Mouse (Mus musculus): ENCODE data around the gene H60b.
"Not testable (repeated sequence)": the region's sequence is repeated elsewhere in the genome, so short reads cannot be mapped to it uniquely, and the experiment has no call there.

H60b gene

DNA sequence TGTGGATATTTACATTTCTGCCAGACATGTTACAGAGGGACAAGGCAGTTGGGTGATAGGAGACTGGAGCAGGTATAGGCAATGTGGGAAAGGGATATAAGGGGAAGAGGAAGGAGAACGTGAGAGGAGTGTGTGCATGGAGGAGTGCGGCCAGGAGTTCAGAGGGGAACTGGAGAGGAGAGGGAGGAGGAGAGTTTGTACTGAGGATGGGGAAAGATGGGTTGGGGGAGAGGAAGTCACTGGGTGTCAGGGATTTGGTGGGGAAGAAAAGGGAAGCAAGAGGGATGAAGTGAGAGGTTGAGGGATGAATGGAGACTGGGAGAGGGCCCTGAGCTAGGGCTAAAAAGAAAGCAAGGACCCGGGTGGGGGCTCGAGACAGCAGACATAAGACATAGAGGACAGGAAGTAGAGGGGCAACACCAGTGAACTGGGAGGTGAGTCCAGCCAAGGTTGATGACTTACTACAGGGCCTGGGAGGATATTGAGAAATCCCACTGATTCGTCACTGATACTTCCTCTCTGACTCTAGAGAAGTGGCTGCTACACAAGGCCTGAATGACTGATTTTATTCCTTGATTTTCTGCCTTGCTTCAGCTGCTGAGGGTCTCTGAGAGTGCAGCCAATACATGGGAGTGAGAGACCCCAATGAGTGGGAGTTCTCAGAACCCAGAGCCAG lies 7.1 kb downstream of the H60b start:
- DNase-seq, result peak; percentile 43

DNA sequence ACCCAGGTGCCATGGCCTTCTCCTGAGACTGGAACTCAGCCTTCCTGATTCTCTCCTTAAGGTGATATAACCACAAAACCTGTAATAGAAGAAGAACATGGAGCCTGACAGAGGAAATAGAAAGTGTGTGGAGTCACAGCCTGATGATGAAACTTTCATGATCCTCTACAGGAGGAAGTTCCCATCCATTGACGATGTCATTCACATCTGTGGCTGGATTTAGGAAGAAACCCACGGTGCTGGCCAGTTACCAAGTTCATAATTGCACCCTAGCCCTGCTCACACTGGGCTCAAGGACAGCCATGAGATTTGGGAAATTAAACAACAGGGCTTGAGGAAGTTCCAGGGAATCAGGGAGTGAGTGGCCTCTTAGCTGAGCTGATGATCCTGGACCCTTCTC lies 7.6 kb downstream of the H60b start:
- DNase-seq, result peak; percentile 56

DNA sequence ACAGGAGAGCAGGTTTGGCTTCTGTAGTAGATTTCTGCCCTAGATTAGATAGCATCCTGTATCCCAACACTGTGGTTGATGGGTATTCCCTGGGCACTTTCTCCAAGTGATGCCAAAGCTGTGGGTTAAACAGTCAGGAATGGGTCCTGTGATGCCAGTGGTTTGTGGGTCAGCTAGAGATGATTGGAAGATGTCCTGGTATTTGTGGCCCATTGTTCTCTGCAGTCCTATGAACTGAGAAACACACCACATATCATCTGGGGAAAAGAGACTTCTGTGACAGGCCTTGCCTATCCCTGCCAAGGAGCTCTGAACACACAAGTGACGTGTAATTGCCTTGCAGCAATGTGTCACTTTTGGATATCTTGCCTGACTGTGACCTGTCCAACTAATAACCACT lies 8.7 kb downstream of the H60b start:
- DNase-seq, result peak; percentile 40

DNA sequence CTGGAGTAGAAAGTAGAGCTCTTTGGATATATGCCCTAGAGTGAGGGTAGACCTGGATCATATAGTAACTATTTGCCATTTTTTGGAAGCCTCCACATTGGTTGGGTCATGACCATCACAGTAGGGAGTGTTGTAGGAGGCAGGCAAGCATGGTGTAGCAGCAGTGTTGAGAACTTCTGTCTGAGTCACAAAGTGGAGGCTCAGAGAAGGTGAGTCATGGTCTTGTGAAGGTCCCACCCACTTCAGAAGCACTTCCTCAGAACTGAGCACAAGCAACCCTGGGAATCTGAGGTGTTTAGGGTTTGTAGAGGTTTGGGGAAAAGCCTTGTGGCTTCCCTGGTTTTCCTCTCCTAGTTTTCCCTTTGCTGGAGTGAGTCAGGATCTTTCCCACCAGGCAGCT lies 10.7 kb downstream of the H60b start:
- DNase-seq, result peak; percentile 12

DNA sequence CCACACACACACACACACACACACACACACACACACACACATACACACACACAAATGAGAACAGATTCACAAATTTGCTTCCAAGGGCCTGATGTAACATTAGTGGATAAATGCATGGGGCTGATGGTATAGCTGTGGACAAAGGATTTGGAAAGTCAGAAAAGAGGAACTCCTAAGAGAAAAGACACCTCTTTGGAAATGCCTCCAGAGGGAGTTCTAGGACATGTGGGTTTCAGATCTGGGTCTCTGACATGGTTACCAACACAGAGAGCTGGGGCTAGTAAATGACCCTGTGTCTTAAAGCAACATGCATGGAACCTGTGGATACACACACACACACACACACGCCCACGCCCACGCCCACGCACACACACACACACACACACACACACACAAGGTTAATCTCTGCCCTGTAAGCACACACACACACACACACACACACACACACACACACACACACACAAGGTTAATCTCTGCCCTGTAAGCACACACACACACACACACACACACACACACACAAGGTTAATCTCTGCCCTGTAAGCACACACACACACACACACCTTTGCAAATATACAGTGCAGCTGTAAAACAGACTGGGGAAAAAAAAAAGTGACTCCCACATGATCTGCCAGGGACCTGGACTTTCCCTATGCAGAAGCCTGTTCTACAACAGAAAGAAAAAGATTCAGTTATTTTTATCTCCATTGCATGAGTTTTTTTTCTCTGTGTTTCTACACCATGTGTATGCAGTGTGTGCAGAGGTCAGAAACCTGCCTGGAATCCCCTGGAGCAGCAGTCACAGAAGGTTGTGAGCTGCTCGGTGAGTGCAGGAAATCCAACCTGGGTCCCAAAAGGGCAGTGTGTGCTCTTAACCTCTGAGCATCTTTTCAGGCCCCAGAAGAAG lies 14.3 kb downstream of the H60b start:
- peak; percentile 6 for DNase-seq

DNA sequence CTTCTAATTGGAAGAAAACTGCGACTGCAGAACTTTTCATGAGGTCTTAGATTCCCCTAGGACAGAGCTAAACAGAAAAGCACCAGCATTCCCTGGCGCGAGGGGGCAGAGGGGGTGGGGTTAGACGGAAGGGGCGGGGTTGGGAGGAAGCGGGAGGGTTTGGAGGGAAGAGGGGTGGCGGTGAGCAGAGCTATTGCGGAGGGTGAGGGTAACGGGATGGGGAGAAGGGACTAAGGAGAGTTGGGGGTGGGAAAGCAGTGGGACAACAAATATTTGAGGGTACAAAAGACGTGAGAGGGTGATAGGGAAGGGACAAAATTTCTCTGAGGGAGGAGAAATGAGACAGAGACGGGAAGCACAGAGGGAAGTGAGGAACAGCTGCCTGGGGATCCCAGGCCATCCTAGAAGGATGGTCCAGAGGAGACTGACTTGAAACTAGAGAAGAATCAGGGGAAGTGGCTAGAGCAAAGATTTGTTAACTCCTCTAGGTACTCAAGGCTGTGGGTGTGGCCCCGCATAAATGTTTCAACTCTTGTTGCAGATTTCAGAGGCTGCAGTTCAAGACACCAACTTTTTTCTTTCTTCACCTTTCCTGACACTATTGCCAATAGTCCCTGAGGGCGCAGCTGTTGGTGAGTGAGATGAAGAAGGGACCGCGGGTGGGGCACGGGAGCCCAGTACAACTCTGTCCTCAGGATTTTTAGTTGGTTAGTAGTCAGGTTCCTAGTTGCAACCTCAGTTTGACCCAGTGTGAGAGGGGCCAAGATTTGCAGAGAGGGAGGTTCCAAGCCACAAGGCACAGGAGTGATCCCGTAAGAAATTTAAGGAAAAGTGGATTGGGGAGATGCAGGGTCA lies 15.2 kb downstream of the H60b start:
- peak; percentile 53 for DNase-seq

DNA sequence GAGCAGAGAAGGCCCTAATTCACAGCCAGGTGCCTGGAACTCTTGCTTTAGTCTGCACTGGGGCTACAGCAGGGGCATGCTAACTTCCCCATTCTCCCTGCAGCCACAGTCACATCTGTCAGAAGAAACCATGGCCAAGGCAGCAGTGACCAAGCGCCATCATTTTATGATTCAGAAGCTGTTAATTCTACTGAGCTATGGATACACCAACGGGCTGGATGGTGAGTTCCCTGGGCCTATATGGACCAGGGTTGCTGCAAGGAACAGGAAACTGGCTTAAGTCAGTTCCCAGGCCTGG lies 15.8 kb downstream of the H60b start:
- peak; percentile 1 for DNase-seq

DNA sequence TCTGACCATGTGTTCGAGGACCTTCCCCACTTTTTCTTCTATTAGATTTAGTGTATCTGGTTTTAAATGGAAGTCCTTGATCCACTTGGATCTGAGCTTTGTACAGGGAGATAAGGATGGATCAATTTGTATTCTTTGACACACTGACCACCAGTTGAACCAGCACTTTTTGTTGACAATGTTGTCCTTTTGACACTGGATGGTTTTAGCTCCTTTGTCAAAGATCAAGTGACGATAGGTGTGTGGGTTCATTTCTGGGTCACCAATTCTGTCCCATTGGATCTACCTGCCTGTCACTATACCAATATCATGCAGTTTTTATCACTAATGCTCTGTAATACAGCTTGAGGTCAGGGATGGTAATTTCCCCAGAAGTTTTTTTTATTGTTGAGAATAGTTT lies 18.1 kb downstream of the H60b start:
- peak; percentile 19 for DNase-seq

DNA sequence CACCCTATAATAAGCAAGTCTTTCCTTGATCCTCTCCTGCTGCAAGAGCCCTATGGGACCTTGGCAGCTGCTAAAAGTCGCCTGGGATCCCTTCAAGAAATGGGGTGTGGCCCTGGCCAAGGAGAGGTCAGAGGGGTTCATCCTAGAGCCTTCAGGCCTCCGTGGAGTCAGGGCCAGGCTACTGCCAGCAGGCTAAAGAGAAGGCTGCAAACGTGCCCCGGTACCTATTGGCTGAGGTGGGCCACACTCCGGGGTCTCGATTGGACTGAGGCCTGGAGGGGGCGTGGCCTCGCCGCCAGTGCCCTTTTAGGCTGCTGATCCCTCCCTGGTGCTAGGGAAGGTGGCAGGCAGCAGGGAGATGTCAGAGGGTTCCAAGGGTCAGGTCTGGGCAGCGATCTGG lies 32.6 kb downstream of the H60b start:
- not testable (repeated sequence) for DNase-seq

DNA sequence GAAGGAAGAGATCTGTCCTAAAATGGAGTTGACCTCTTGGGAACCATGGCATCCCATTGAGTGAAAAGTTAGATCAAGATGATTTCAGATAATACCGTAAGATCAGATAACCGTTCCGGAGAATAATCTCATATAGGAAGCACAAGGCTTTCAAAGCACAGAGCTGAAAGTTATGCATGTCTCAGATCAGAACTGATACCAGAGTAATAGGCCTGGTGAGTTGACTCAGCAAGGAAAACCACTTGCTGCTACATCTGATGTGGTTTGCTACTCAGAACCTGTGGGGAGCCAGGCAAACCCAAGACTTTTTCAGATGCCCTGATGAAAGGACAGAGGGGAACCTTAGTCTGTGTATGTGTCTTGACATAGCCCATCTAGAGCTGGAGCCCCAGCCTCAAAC lies 43.0 kb downstream of the H60b start:
- not testable (repeated sequence) for DNase-seq

DNA sequence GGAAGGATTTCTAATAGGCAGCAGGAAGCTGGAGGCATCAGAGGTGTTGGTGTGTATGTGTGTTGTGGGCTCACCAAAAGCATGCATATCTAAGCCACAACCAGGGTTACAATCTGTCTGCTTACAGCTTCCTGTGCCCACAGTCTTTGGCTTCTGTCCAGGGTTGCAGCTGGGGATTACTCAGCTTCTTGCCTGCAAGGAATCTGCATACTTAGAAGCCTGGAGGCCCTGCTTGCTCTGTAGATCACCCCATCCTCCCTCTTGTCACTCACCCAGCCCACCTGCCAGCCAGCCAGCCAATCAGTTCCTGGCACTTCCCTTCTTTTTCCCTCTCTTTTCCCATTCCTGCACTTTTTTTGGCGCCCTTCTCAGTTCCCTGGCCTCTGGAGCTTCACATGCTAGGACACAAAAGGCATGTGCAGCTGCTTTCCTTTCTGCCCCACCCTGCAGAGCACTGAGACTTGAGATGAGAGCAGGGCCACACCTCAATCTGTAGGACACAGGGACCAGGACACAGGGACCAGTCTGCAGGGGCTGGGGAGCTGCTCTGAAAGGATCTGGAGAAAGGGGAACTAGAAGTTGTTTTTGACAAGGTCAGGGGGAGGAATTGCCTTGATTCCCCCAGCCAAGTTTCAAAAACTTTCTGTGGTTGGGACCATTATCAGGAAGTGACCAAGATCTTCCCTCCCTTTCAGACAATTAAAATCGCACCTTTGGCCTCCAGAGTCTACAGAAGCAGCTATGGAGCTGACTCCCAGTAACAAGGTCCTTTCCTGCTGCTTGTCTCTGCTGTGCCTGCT lies 44.6 kb downstream of the H60b start:
- DNase-seq, result not testable (repeated sequence)

DNA sequence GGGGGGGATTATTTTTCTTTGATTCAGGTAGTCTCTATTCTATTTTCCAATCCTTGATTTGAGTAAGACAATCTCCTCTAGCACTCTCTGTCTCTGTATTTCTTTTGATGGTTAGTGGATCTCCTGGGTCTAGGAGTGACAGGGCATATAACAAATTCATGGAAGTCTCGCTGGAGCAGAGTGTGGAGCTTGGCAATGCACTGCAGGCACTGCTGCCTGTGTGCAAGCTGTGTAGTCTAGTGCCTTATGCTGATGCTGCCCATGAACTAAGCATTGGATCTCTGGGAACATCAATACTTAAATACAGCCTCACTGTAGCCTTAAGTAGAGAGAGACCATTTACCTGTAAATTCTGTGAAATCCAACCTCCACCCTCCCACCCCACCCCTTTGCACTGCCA lies 48.1 kb downstream of the H60b start:
- DNase-seq, result not testable (repeated sequence)

DNA sequence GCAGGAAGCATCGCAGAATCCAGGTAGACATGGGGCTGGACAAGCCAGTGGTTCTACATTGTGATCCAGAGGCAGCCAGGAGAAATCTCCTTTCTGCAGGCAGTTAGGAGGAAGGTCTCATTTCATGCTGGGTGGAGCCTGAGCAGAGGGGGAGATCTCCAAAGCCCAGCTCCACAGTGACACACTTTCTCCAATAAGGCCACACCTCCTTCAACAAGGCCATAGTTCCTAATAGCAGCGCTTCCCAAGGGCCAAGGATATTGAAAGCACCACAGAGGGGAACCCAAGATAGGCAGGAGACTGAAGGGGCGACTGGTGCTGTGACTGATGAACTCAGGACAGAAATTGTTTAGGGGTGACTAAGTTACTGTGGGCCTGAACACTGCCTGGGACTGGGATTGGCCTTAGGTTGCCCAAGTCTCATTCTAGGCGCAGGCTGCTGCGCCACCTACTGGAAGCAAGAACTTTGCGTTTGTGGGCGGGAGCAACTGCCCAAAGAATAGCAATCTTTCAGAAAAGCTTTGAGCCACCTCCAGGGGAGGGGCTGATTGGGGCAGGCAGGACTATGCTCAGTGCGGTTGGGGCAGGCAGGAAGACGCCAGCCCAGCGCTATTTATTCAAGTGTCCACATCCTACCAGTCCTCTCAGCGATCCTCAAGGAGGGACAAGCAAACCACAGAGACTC lies 53.8 kb downstream of the H60b start:
- peak; percentile 91 for DNase-seq

DNA sequence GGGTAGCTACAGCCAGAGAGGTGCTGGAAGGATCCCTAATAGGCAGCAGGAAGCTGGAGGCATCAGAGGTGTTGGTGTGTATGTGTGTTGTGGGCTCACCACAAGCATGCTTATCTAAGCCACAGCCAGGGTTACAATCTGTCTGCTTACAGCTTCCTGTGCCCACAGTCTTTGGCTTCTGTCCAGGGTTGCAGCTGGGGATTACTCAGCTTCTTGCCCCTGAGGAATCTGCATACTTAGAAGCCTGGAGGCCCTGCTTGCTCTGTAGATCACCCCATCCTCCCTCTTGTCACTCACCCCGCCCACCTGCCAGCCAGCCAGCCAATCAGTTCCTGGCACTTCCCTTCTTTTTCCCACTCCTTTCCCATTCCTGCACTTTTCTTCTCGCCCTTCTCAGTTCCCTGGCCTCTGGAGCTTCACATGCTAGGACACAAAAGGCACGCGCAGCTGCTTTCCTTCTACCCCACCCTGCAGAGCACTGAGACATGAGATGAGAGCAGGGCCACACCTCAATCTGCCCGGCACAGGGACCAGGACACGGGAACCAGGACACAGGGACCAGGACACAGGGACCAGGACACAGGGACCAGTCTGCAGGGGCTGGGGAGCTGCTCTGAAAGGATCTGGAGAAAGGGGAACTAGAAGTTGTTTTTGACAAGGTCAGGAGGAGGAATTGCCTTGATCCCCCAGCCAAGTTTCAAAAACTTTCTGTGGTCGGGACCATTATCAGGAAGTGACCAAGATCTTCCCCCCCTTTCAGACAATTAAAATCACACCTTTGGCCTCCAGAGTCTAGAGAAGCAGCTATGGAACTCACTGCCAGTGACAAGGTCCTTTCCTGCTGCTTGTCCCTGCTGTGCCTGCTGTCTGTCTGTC lies 65.3 kb downstream of the H60b start:
- DNase-seq, result peak; percentile 92

DNA sequence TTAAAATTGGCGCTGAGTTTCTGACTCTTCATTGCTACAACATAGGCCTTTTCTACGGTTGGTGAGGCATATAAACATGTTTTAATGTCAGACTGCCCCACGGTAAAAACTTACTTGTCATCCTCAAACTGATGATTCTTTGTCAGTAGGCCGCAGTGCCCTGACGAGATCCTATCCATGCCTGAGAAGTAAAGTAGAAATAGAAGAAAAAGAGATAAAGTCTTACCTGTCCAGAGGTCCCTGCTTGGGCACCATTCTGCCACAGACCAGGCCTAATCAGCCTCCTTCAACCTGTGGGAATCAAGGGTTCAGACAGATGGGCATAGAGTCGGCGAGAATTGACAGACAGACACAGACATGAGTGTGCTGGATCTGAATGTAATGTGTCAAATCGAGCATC lies 106.7 kb downstream of the H60b start:
- peak; percentile 75 for DNase-seq

DNA sequence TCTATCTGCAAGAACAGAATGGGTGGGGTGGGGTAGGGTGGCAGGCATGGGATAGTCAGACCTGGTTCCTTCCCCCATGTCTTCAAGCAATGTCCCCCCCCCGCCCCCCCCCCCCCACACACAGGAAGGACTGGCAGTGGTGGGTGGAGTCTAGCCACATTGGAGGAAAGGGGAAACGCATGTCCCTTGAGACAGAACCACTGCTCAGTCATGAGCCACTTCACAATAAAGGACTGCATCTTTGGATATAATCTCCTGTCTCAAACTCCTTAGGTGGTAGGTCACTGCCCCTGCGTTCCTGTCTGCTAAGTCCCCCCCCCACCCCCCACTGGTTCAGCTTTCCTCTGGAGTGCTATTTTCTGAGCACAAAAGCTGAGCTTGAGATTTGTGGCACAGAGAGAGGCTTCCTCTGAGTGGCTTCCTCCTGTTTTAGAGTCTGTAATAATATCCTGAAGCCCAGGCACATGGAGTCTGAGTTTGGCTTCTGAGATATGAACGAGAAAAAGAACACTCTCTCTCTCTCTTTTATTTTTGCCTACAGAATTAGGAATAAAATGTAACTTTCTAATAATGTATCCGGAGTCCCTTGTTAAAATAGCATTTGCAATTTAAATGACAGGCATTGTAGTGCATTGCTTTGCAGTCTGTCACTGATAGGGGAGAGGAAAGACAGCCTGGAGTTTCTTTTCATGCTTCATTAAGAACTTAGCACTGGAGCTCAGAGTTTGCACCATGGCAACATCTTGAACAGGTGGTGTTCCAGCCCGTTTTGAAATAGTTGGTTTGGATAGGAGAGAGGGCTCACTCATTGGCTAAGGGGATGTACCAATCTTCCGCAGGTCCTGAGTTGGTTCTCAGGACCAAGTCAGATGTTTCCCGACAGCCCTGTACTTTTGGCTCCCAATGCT lies 112.7 kb downstream of the H60b start:
- not testable (repeated sequence) for DNase-seq

DNA sequence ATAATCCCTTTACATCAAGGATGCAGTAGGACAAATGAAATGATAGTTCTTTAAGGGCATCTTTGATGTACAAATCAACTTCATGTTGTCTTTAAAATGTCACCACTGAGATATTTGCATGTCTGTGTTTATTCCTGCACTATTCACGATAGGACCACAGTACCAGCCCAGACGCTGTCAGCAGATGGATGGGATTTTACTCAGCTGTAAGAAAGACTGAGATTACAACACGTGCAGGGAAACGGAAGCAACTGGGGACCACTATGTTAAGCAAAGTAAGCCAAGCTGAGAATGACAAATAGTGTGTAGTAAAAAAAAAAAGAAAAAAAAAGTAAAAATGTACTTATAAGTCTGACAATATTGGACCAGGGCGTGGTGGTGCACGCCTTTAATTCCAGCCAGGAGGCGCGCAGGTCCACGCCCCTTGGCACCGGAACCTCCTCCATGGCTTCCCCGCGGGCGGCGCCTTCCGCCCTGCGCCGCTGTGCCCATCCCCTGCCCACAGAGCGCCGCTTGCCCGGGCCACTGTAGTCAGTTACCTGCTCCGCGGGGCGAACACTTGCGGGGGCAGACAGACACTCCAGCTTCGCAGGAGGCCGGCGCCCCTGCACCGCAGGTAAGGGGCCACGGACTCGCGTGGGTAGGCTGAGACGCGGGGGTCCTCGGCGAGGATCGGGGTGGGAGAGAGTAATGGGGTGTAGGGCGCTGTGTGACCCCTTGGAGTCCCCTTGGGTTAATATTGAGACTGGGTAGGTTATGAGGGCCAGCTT lies 114.7 kb downstream of the H60b start:
- DNase-seq, result not testable (repeated sequence)

DNA sequence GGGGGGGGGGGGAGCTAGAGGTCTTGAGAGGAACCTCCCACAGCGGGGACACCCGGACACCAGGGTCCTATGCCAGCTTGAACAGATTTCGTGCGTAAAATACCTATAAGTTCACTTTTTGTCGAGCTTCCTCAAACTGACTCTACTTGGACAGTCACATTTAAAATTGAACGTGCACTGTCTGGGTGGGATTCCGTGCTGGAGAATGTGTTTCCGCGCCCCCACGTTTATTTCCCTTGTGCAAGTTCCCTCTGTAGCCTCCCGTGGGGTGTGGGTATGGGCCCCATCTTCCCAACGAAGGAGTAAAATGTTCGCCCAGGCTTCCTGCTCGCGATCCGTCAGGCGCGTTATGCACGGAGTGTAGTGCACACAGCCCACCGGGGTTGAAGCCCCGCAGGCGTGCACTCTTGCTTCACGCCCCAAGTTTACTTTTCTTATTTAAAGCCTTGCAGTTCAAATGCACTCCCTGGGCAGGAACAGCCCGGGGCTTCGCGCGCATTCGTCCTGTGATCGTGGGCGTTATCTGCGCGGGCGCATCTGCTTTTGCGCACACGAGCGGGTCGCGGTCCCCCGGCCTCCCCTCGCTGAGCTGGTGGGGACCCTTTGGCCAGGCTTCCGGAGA lies 115.4 kb downstream of the H60b start:
- DNase-seq, result no peak

Measured in heart, adult 11 months (tissue).